Mouse (Mus musculus) liver, postnatal 0 days (tissue): ENCODE measurements at regions not wholly inside any gene's neighbourhood (a gene's known extent, or its start where the extent isn't known, plus 50 kb on each side); places are given as distances from the start of the nearest gene placed in this dataset.

Experiments
- CTCF ChIP-seq: sonication (generic); IDR thresholded peaks from 2 replicates; pipeline ENCODE4 v1.5.1; 2016; ENCODE audit warnings: antibody characterized with exemption, low read depth
- EP300 ChIP-seq: IDR thresholded peaks from 2 replicates; pipeline ENCODE4 v1.6.1; 2016; ENCODE audit warnings: antibody characterized with exemption, low read depth, mild to moderate bottlenecking

DNA sequence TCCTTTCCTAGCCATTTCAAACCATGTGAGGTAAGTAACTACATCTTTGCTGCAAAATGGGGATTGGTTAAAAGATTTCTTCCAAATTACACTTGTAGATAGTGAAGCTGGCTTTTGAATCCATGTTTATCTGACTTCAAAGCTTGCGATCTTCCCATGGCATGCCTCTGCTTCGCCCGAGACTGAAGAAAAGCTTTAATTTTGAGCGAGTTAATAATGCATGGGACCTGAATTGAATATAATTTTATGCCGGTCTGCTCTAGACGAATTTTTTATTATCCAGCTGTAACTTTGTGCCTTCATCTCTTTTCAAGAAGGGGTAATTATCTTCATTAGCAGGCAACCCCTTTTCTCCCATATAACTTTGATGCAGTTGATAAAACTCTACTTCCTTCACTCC lies 724.7 kb downstream of the D3Ertd751e start:
- TF ChIP-seq CTCF, result no peak
- TF ChIP-seq EP300, result no peak
